Mouse (Mus musculus): ENCODE results near the gene Gnas.

Gnas gene

GRCm38 (mm10) chr2:174359656-174360055 lies 75.5 kb downstream of the Gnas start:
- DNase-seq (ENCODE audit: low spot score): no peak

GRCm38 (mm10) chr2:174366571-174366970 lies 82.5 kb downstream of the Gnas start:
- no peak for DNase-seq (ENCODE audit: low spot score)

GRCm38 (mm10) chr2:174381021-174381420 lies 96.9 kb downstream of the Gnas start:
- no peak for DNase-seq (ENCODE audit: low spot score)

GRCm38 (mm10) chr2:174391936-174392335 lies 107.8 kb downstream of the Gnas start:
- no peak for DNase-seq (ENCODE audit: low spot score)

- no peak for DNase-seq (ENCODE audit: low spot score)
Observed at GRCm38 (mm10) chr2:174392554-174392953, 108.4 kb downstream of the Gnas start.

GRCm38 (mm10) chr2:174393383-174393782 lies 109.3 kb downstream of the Gnas start:
- no peak for DNase-seq (ENCODE audit: low spot score)
